In the genomic region with DNA sequence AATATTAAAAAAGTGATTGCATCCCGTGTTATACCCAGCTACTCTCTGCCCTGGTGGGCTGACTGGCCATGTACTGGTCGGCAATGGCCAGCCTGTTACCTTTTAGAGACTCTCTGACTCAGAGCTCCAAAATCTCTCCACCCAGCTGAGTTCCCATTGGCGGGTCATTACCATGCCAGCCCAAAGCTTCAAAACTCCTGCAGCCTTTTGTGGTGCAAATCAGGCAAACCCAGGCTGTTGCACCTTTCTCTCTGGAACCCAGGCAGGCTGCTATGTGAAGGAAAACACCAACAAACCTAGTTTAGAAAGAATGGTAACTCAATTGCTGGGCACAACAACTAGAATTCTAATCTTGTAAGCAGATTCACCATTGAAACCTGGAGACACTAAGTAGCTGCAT, we compare ENCODE assay signal across 18 mouse cellular contexts.
"Had no signal": no experiment of that assay in that cellular context is flagged by ENCODE, and none has a peak within 500 bp of the region (broad histone marks: within the 10 kb centered on the region; RNA-seq: fewer than 3 reads in every experiment).

No protein-coding gene starts in this region.

- H3K4me2 ChIP-seq: lung, embryonic 14.5 days; midbrain, embryonic 12.5 days; neural tube, embryonic 13.5 days; neural tube, embryonic 15.5 days had no signal

- H3K9ac ChIP-seq: lung, embryonic 14.5 days; midbrain, embryonic 12.5 days; neural tube, embryonic 13.5 days; neural tube, embryonic 15.5 days had no signal

- DNase-seq: lung, adult 18-20 months; lung, embryonic 14.5 days; lung, postnatal 10 days; lung, postnatal 4 days; midbrain, embryonic 14.5 days; retina, postnatal 1 day; right cerebral cortex, adult 18-20 months; right cerebral cortex, postnatal 25 days; right cerebral cortex, postnatal 4 days; spleen, adult 18-20 months; thymus, adult 18-20 months; thymus, postnatal 14 days; thymus, postnatal 36 days had no signal

- H3K9me3 ChIP-seq: midbrain, embryonic 10.5 days; midbrain, embryonic 12.5 days; neural tube, embryonic 13.5 days; neural tube, embryonic 15.5 days had no signal

- H3K4me3 ChIP-seq: midbrain, embryonic 10.5 days; midbrain, embryonic 12.5 days; myocyte; neural tube, embryonic 13.5 days; neural tube, embryonic 15.5 days had no signal

- H3K4me1 ChIP-seq: neural tube, embryonic 15.5 days had no signal

- H3K27me3 ChIP-seq: midbrain, embryonic 12.5 days; neural tube, embryonic 13.5 days; neural tube, embryonic 15.5 days had no signal

- H3K36me3 ChIP-seq: midbrain, embryonic 10.5 days; midbrain, embryonic 12.5 days; neural tube, embryonic 13.5 days; neural tube, embryonic 15.5 days had no signal

- H3K27ac ChIP-seq: midbrain, embryonic 10.5 days; midbrain, embryonic 12.5 days; neural tube, embryonic 13.5 days; neural tube, embryonic 15.5 days had no signal
